Mouse (Mus musculus): ENCODE measurements at regions not wholly inside any gene's neighbourhood (a gene's known extent, or its start where the extent isn't known, plus 50 kb on each side); places are given as distances from the start of the nearest gene placed in this dataset.

- TF ChIP-seq CTCF (IDR thresholded peaks at IDR 0.05; ENCODE audit: extremely low read depth, insufficient read depth, insufficient read length, insufficient replicate concordance): no peak
- no peak for TF ChIP-seq POLR2A (IDR thresholded peaks at IDR 0.05; ENCODE audit: low read depth, low read length)
Observed at GRCm38 (mm10) chr2:71655504-71656390, 89.7 kb upstream of the Itga6 start.

Measured in spleen, adult 2 months (tissue).